Mouse (Mus musculus): Measurements from ENCODE around the gene Rpl7l1. TPM values are rescaled to one million over a fixed set of nuclear protein-coding genes. Genes with fewer than 3 reads are reported as not detected.

Rpl7l1 gene
- polyA plus RNA-seq, 2 experiments from 2014 or later, result 144 to 146 TPM

DNA sequence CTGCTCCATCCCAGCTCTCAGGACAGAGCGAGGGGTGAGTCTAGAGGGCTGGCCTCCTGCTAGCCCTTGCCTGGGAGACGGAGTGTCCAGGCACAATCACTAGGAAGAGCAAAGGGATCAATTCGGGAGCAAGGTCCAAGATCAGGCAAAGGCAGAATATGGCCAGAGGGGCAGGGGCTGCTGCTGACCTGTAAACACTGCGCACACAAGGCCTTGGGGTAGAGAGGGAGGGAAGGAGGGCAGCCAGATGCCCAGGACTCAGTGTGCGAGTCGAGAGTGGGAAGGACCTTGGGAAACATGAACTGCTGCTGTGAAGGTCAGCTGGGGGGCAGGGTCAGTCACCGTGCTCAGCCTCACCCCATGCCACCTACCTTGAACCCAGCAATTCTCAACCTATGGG is 47.2 kb downstream of the Rpl7l1 start:
- no peak for ATAC-seq

GRCm38 (mm10) chr17:46734055-46734454 is 48.4 kb downstream of the Rpl7l1 start:
- no peak for ATAC-seq

- ATAC-seq, result no peak
Measured at GRCm38 (mm10) chr17:46728904-46729318, 53.6 kb downstream of the Rpl7l1 start, which contains the start of gene Gnmt. TSS of gene Gnmt (minus strand) at chr17:46729168.

GRCm38 (mm10) chr17:46728496-46728895 is 54.0 kb downstream of the Rpl7l1 start:
- no peak for ATAC-seq

- ATAC-seq, result no peak
Measured at GRCm38 (mm10) chr17:46728021-46728420, 54.5 kb downstream of the Rpl7l1 start.

- no peak for ATAC-seq
Measured at GRCm38 (mm10) chr17:46727271-46727670, 55.2 kb downstream of the Rpl7l1 start.

GRCm38 (mm10) chr17:46725731-46726645 is 56.5 kb downstream of the Rpl7l1 start:
- no peak for ATAC-seq

DNA sequence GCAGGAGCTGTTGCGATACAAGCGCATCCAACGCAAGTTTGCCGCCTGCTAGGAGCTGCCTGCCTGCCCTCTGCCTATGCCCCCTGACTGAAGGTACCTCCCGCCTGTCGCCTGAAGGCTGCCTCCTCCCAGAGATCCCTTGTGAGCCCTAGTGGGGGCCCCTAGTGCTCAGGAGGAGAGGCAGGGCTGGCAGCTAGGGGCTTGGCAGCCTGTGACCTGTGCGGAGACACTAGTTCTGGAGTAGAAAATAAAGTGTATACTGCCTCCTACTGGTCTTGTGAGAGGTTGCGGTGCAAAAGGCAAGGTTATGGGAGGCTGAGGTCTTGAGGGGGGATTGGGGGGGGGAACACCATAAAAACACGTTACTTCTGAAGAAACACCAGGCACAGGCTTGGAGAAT is 57.2 kb downstream of the Rpl7l1 start:
- ATAC-seq, result no peak

DNA sequence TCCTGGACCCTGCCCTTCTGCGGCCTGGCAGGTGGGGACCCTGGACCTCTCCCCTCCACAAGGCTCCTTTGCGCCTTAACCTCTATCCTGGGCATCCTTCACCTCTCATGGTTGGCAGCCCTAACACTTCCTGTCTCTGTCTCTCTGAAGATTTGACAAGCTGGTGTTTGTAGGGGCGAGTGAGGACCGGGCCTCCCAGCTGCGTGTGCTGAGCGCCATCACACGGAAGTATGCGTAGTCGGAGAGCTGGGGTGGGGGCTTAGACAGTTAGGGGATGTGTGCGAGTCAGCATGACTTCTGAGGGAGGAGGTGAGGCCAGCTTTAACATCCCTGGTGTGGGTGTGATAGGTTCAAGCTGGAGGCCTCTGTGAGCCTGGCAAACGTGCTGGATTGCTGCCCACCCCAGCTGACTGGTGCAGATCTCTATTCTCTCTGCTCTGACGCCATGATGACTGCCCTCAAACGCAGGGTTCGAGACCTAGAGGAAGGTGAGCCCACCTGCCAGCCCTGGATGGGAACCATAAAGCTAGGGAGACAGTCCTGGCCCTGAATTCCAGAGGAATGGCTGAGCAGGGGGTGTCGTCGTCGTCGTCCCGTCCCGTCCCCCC is 57.9 kb downstream of the Rpl7l1 start:
- no peak for ATAC-seq

Other genes starting within 250 kb of the Rpl7l1 start
- gene Cul9, start 236.3 kb downstream of the Rpl7l1 start, polyA plus RNA-seq (2017; shearing (Covaris generic)), result 1 to 10 TPM; 2.7 to 3.5 TPM
- gene Srf, start 226.5 kb downstream of the Rpl7l1 start, polyA plus RNA-seq (2017; shearing (Covaris generic)), result 10 to 100 TPM in 1 of 2 experiments, 1 to 10 TPM in 1; 6.3 to 10.9 TPM
- gene Ptk7, start 153.2 kb downstream of the Rpl7l1 start, polyA plus RNA-seq (2017; shearing (Covaris generic)), result under 1 TPM in 1 of 2 experiments, not detected in 1; 0.22 TPM
- 10 to 100 TPM in 1 of 2 experiments, 1 to 10 TPM in 1; 5.6 to 11.2 TPM for gene Klc4, start 136.7 kb downstream of the Rpl7l1 start, polyA plus RNA-seq (2017; shearing (Covaris generic))
- 10 to 100 TPM; 67.3 to 68.4 TPM for gene Mrpl2, start 136.4 kb downstream of the Rpl7l1 start, polyA plus RNA-seq (2017; shearing (Covaris generic))
- gene Cul7, start 132.3 kb downstream of the Rpl7l1 start, polyA plus RNA-seq (2017; shearing (Covaris generic)), result 1 to 10 TPM; 2.8 to 4.1 TPM
- 10 to 100 TPM; 44.0 to 48.0 TPM for gene Rrp36, start 108.3 kb downstream of the Rpl7l1 start, polyA plus RNA-seq (2017; shearing (Covaris generic))
- 100 to 1,000 TPM; 164 to 197 TPM for gene Mea1, start 103.9 kb downstream of the Rpl7l1 start, polyA plus RNA-seq (2017; shearing (Covaris generic))
- gene Klhdc3, start 101.8 kb downstream of the Rpl7l1 start, polyA plus RNA-seq (2017; shearing (Covaris generic)), result 10 to 100 TPM; 22.0 to 28.7 TPM
- gene Ppp2r5d, start 77.6 kb downstream of the Rpl7l1 start, polyA plus RNA-seq (2017; shearing (Covaris generic)), result 10 to 100 TPM; 21.9 to 30.2 TPM
- gene Pex6, start 71.2 kb downstream of the Rpl7l1 start, polyA plus RNA-seq (2017; shearing (Covaris generic)), result 1 to 10 TPM; 2.9 to 4.0 TPM
- gene Gnmt, start 53.5 kb downstream of the Rpl7l1 start, polyA plus RNA-seq (2017; shearing (Covaris generic)), result under 1 TPM; 0.54 to 0.83 TPM
- gene Cnpy3, start 30.5 kb downstream of the Rpl7l1 start, polyA plus RNA-seq (2017; shearing (Covaris generic)), result 10 to 100 TPM; 19.2 to 21.6 TPM
- not detected for gene Ptcra, start 19.0 kb downstream of the Rpl7l1 start, polyA plus RNA-seq (2017; shearing (Covaris generic))
- 10 to 100 TPM; 20.0 to 25.1 TPM for gene 2310039H08Rik, start 10.0 kb downstream of the Rpl7l1 start, polyA plus RNA-seq (2017; shearing (Covaris generic))
- gene Bicral, start 75.8 kb upstream of the Rpl7l1 start, polyA plus RNA-seq (2017; shearing (Covaris generic)), result 1 to 10 TPM; 8.3 to 8.5 TPM
- 10 to 100 TPM; 10.4 to 12.4 TPM for gene Tbcc, start 108.0 kb upstream of the Rpl7l1 start, polyA plus RNA-seq (2017; shearing (Covaris generic))
- gene Prph2, start 127.8 kb upstream of the Rpl7l1 start, polyA plus RNA-seq (2017; shearing (Covaris generic)), result not detected
- 10 to 100 TPM; 14.1 to 20.1 TPM for gene Ubr2, start 227.9 kb upstream of the Rpl7l1 start, polyA plus RNA-seq (2017; shearing (Covaris generic))